Mouse (Mus musculus): ENCODE results near the gene Endod1. TPM values are rescaled to one million over a fixed set of nuclear protein-coding genes. Genes with fewer than 3 reads are reported as not detected.

Endod1 gene
- polyA plus RNA-seq, 1 experiment: 62.3 TPM

DNA sequence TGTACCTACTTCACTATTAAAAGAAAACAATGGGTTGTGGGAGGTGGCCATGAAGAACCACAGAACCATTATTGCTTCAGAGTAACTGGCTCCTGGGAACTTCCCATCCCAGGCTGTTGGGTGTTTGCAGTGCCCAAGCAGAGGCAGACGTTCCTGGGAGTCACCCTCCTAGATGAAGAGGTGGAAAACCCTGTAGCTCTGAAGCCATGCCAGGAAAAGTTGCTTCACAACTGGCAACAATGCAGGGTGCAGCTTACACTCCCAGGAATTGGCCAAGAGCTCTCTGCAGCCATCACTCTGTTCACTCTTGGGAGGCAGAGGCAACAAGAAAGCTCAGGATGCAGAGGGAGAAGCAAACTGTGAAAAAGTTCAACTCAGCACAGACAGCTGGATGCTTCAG lies 16.8 kb upstream of the Endod1 start:
- no peaks in the 10 kb centered on the region for H3K4me1 ChIP-seq (replicated peaks; ENCODE audit: control insufficient read depth, insufficient read depth, low read length)
- no peak for TF ChIP-seq POLR2A (IDR thresholded peaks at IDR 0.05; ENCODE audit: control insufficient read depth, extremely low read depth, insufficient read depth, low read length, poor library complexity)
- TF ChIP-seq CTCF (IDR thresholded peaks at IDR 0.05; ENCODE audit: borderline replicate concordance, control insufficient read depth, extremely low read depth, insufficient read depth, low read length, poor library complexity): no peak
- no peak overlapping the region for H3K4me3 ChIP-seq (ENCODE audit: control insufficient read depth, insufficient read depth, low read length)
- no peaks in the 10 kb centered on the region for H3K27me3 ChIP-seq (ENCODE audit: control insufficient read depth, insufficient read depth, low read length)
- H3K27ac ChIP-seq (ENCODE audit: control insufficient read depth, insufficient read depth, low read length): no peak overlapping the region
- H3K36me3 ChIP-seq (ENCODE audit: control insufficient read depth, insufficient read depth, low read length): no peaks in the 10 kb centered on the region
- WGBS: 76% methylated on average over 1 of the region's 1 CpGs
- no peak for DNase-seq

DNA sequence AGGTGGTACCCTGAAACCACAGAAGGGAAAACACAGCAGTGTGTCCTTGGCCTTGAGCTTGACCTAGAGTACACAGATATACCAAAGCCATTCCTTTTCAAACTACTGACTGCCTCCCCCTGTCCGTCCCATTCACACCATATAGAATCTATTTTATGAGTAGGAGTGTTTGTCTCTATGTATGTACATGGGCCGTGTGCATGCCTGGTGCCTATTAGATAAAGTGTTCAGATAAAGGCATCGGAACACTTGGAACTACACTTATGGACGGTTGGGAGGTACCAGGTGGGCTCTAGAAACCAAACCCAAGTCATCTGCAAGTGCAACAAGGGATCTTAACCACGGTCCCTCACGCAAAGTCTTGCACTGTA lies 16.1 kb upstream of the Endod1 start:
- DNase-seq: no peak
- Histone ChIP-seq H3K27ac (ENCODE audit: control insufficient read depth, insufficient read depth, low read length) (no peak overlapping the region), H3K36me3 (ENCODE audit: control insufficient read depth, insufficient read depth, low read length) (no peaks in the 10 kb centered on the region), H3K4me3 (ENCODE audit: control insufficient read depth, insufficient read depth, low read length) (no peak overlapping the region), H3K4me1 (replicated peaks; ENCODE audit: control insufficient read depth, insufficient read depth, low read length) (no peaks in the 10 kb centered on the region), H3K27me3 (ENCODE audit: control insufficient read depth, insufficient read depth, low read length) (no peaks in the 10 kb centered on the region)
- 97% methylated on average over 6 of the region's 6 CpGs for WGBS
- no peak for TF ChIP-seq POLR2A (IDR thresholded peaks at IDR 0.05; ENCODE audit: control insufficient read depth, extremely low read depth, insufficient read depth, low read length, poor library complexity)
- no peak for TF ChIP-seq CTCF (IDR thresholded peaks at IDR 0.05; ENCODE audit: borderline replicate concordance, control insufficient read depth, extremely low read depth, insufficient read depth, low read length, poor library complexity)

DNA sequence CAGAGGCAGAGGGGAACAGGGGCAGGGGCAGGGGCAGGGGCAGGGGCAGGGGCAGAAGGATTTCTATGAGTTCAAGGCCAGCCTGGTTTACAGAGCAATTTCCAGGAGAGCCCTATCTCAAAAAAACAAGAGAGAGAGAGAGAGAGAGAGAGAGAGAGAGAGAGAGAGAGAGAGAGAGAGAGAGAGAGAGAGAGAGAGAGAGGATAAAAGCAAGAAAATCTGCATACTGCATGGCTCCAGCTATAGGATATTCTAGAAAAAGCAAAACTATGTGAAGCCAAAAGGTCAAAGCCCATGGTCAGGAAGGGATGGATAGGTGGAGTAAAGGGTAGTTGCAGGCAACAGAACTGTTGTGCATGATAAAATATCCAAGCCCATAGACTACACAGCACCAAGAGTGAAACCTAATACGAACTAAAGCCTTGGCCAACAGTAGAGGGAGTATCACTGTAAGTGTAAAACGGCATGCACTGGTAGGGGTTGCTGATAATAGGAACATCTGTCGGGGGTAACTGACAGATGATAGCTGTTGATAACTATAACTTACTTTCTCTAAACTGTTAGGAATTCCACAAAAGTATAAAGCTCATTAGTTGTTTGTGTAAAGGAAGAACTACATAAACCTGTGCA lies 15.6 kb upstream of the Endod1 start:
- no peak for TF ChIP-seq POLR2A (IDR thresholded peaks at IDR 0.05; ENCODE audit: control insufficient read depth, extremely low read depth, insufficient read depth, low read length, poor library complexity)
- TF ChIP-seq CTCF (IDR thresholded peaks at IDR 0.05; ENCODE audit: borderline replicate concordance, control insufficient read depth, extremely low read depth, insufficient read depth, low read length, poor library complexity): no peak
- Histone ChIP-seq H3K27ac (ENCODE audit: control insufficient read depth, insufficient read depth, low read length) (no peak overlapping the region), H3K4me1 (replicated peaks; ENCODE audit: control insufficient read depth, insufficient read depth, low read length) (no peaks in the 10 kb centered on the region), H3K4me3 (ENCODE audit: control insufficient read depth, insufficient read depth, low read length) (no peak overlapping the region), H3K36me3 (ENCODE audit: control insufficient read depth, insufficient read depth, low read length) (no peaks in the 10 kb centered on the region), H3K27me3 (ENCODE audit: control insufficient read depth, insufficient read depth, low read length) (no peaks in the 10 kb centered on the region)
- DNase-seq: no peak
- WGBS: 82% methylated on average over 3 of the region's 3 CpGs

DNA sequence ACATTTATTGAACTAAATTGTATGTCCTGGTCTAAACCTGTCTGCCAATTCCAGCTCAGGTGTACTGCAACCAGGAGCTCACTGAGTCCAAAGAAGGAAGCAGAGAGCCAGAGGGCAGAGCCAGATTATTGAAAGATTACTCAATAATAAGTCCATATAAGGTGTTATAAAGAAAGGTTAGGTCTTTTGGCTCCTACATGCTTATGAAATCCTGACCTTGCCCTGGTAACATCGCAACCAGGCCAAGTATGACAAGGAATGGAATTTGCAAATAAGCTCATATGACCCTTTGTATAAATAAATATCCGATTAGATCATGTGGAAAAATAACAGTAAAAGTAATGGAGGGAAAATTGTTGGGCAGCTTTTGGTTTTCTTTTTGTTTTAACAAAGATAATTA lies 14.8 kb upstream of the Endod1 start:
- no peaks in the 10 kb centered on the region for H3K36me3 ChIP-seq (ENCODE audit: control insufficient read depth, insufficient read depth, low read length)
- H3K27me3 ChIP-seq (ENCODE audit: control insufficient read depth, insufficient read depth, low read length): no peaks in the 10 kb centered on the region
- H3K27ac ChIP-seq (ENCODE audit: control insufficient read depth, insufficient read depth, low read length): no peak overlapping the region
- no peaks in the 10 kb centered on the region for H3K4me1 ChIP-seq (replicated peaks; ENCODE audit: control insufficient read depth, insufficient read depth, low read length)
- no peak overlapping the region for H3K4me3 ChIP-seq (ENCODE audit: control insufficient read depth, insufficient read depth, low read length)
- no peak for DNase-seq
- 86% methylated on average over 2 of the region's 2 CpGs for WGBS
- TF ChIP-seq POLR2A (IDR thresholded peaks at IDR 0.05; ENCODE audit: control insufficient read depth, extremely low read depth, insufficient read depth, low read length, poor library complexity) (no peak), CTCF (IDR thresholded peaks at IDR 0.05; ENCODE audit: borderline replicate concordance, control insufficient read depth, extremely low read depth, insufficient read depth, low read length, poor library complexity) (no peak)

DNA sequence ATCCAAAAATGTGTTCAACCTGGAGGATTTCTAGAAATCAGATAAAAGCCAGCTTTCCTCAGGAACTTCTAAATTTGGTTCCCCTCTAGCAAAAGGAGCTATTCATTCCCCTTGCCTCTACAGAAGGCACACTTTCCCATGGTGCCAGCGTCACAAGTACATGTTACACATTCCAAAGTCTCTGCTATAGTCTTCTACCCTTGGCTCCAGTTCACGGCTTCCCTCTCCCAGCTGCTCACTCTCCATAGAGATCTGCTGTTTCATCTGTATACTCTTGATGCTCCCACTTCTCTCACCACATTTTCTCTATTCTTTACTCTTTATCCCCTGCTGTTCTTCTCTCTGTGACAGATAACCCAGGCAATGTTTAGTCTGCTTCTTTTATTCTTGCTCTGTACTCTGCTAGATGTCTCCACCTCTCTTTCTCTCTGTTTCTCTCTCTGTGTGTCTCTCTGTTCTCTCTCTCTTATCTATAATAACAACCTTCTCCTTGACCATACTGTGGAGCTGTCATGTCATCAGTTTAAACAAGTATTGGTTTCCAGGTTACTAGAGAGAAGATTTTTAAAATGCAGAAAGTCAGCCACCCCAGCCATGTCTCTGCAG lies 13.8 kb upstream of the Endod1 start:
- Histone ChIP-seq H3K27ac (ENCODE audit: control insufficient read depth, insufficient read depth, low read length) (no peak overlapping the region), H3K4me3 (ENCODE audit: control insufficient read depth, insufficient read depth, low read length) (no peak overlapping the region), H3K27me3 (ENCODE audit: control insufficient read depth, insufficient read depth, low read length) (no peaks in the 10 kb centered on the region), H3K4me1 (replicated peaks; ENCODE audit: control insufficient read depth, insufficient read depth, low read length) (no peaks in the 10 kb centered on the region), H3K36me3 (ENCODE audit: control insufficient read depth, insufficient read depth, low read length) (no peaks in the 10 kb centered on the region)
- no peak for DNase-seq
- WGBS: 91% methylated on average over 2 of the region's 2 CpGs
- no peak for TF ChIP-seq CTCF (IDR thresholded peaks at IDR 0.05; ENCODE audit: borderline replicate concordance, control insufficient read depth, extremely low read depth, insufficient read depth, low read length, poor library complexity)
- no peak for TF ChIP-seq POLR2A (IDR thresholded peaks at IDR 0.05; ENCODE audit: control insufficient read depth, extremely low read depth, insufficient read depth, low read length, poor library complexity)

DNA sequence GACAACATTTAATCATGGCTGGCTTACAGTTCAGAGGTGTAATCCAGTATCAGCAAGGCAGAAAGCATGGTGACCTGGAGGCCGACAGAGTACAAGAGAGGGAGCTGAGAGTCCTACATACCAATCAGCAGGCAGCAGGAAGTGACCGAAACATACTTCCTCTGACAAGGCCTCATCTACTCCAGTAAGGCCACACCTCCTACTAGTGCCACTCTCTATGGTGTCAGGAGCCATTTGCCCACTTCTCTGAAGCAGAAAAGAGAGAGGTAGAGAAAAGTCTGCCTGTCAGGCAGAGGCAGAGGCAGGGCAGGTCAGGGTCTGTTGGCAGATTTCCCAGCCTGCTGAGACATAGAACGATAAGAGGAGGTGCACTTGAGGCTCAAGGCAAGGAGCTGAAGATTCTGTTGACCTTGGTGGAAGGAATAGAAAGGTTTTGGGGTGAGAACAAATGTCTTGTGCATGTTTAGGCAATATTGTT lies 10.6 kb upstream of the Endod1 start:
- H3K4me3 ChIP-seq (ENCODE audit: control insufficient read depth, insufficient read depth, low read length): no peak overlapping the region
- H3K27ac ChIP-seq (ENCODE audit: control insufficient read depth, insufficient read depth, low read length): no peak overlapping the region
- H3K4me1 ChIP-seq (replicated peaks; ENCODE audit: control insufficient read depth, insufficient read depth, low read length): no peaks in the 10 kb centered on the region
- H3K36me3 ChIP-seq (ENCODE audit: control insufficient read depth, insufficient read depth, low read length): no peaks in the 10 kb centered on the region
- DNase-seq: no peak
- TF ChIP-seq POLR2A (IDR thresholded peaks at IDR 0.05; ENCODE audit: control insufficient read depth, extremely low read depth, insufficient read depth, low read length, poor library complexity) (no peak), CTCF (IDR thresholded peaks at IDR 0.05; ENCODE audit: borderline replicate concordance, control insufficient read depth, extremely low read depth, insufficient read depth, low read length, poor library complexity) (no peak)
- no peaks in the 10 kb centered on the region for H3K27me3 ChIP-seq (ENCODE audit: control insufficient read depth, insufficient read depth, low read length)
- WGBS: 88% methylated on average over 3 of the region's 3 CpGs
